Mouse (Mus musculus) right cerebral cortex, postnatal 10 days (tissue): ENCODE results near the gene Utp11.
"Not testable (repeated sequence)": the region's sequence is repeated elsewhere in the genome, so short reads cannot be mapped to it uniquely, and the experiment has no call there.

Experiments used
- DNase-seq, 2 experiments: peaks; one replicate each; pipeline ENCODE4 v3.0.0; 2021; ENCODE audit warnings: low spot score in 2 of 2

The Utp11 gene

GRCm38 (mm10) chr4:124693135-124693894 is at the start of gene Utp11:
Utp11 (minus strand) TSS chr4:124693600.
- peak; percentile 92 to 95 for DNase-seq

GRCm38 (mm10) chr4:124742839-124743238 is 49.4 kb upstream of the Utp11 start:
- DNase-seq: no peak

- DNase-seq: peak; percentile 90 to 93
Measured at GRCm38 (mm10) chr4:124741376-124742343, 48.3 kb upstream of the Utp11 start, which contains the start of gene Inpp5b. Inpp5b (plus strand) TSS chr4:124741850.

DNA sequence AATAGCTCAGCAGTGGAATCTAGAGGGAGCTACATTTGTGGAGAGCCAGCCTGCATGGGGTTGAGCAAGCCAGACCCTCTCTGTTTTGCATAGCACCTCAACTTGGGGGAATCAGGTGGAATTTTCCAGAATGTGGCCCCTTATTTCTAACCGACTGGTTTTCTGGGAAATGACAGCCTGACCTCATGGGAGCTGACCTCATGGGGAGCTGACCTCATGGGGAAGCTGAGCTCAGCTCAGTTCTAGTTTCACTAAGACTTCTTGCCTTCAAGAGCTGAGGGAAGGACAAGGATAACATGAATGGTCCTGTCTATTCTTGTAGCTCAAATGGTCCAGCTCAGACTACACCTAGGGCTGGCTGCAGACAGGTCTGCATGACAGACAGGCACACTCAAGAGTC is 45.4 kb upstream of the Utp11 start:
- no peak for DNase-seq

DNA sequence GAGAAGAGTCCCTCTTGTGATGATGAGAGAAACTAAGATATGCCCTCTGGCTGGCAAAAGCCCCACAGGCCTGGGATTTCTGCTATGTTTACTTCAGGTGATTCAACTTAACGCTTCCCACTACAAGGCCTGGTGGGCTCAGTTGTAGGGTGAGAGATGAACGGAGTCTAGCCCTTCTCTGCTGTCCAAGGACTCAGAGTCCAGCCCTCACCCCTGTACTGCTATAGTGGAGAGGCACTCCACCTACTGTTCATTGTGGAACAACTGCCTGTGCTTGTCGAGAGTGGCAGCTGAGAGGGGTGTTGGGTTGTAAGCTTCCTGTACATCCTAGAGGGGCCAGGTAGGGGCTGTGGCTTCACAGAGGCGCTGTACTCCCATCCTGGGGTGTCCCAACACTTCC is 44.6 kb upstream of the Utp11 start:
- DNase-seq: no peak

- DNase-seq: no peak
Measured at GRCm38 (mm10) chr4:124737486-124737885, 44.1 kb upstream of the Utp11 start.

GRCm38 (mm10) chr4:124736952-124737351 is 43.6 kb upstream of the Utp11 start:
- no peak for DNase-seq

- DNase-seq: no peak
Measured at GRCm38 (mm10) chr4:124726121-124726520, 32.7 kb upstream of the Utp11 start.

DNA sequence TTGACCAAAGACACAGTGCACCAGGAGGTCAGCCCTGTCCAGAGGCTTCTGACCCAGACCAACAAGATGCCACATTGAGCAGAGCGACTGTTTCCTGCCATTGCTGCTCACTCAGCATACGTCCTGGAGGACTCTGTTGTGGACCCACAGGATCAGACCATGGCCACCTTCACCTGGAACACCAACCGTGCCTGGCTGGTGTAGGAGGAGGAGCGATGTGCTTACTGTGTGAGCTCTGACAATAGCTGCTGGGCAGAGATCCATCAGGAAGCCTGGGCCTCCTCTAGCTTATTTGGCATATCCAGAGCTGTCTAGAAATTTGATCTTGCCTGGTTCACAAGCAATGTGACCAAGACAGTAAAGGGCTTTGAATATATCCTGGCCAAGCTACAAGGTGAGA is 25.7 kb upstream of the Utp11 start:
- no peak for DNase-seq

GRCm38 (mm10) chr4:124714545-124715481 is 21.4 kb upstream of the Utp11 start, which contains the start of gene Sf3a3:
Sf3a3 (plus strand) TSS chr4:124714776.
- DNase-seq: peak; percentile 96 to 97

DNA sequence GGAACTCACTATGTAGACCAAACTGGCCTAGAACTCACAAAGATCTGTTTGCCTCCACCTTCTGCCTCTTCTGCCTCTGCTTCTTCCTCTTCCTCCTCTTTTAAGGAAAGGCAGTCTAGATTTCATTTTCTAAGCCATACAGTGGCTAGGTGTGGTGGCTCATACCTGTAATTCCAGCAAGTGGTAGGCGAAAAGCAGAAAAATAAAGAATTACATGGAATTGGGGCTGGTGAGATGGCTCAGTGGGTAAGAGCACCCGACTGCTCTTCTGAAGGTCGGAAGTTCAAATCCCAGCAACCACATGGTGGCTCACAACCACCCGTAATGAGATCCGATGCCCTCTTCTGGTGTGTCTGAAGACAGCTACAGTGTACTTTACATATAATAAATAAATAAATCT is 20.4 kb upstream of the Utp11 start:
- not testable (repeated sequence) for DNase-seq

GRCm38 (mm10) chr4:124712618-124713017 is 19.2 kb upstream of the Utp11 start:
- no peak for DNase-seq

GRCm38 (mm10) chr4:124710776-124711291 is 17.4 kb upstream of the Utp11 start:
- DNase-seq: peak; percentile 56 to 60

DNA sequence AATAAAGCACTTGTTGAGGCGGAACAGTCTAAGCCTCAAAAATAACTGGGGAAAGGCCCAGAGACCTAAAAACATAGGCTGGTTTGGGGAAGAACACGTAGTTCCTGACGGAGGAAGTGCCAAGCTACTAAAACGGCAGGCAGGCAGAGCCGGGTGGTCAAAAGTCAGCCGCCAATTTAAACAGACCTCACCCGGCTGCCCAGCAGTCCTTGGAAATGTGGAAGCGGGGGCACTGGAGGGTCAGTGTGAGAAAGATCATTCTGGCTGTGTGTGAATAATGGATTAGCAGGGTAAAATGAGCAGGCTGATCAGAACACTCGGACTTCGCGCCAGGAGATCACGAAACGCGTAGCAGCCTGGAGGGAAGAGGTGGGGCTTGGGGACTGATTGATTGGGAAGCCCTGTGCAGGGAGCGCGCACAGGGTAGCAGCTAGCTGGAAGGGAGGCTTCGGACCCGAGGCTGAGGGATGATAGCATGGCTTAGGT is 16.6 kb upstream of the Utp11 start:
- peak in 1 of 2 experiments; percentile 47 for DNase-seq

DNA sequence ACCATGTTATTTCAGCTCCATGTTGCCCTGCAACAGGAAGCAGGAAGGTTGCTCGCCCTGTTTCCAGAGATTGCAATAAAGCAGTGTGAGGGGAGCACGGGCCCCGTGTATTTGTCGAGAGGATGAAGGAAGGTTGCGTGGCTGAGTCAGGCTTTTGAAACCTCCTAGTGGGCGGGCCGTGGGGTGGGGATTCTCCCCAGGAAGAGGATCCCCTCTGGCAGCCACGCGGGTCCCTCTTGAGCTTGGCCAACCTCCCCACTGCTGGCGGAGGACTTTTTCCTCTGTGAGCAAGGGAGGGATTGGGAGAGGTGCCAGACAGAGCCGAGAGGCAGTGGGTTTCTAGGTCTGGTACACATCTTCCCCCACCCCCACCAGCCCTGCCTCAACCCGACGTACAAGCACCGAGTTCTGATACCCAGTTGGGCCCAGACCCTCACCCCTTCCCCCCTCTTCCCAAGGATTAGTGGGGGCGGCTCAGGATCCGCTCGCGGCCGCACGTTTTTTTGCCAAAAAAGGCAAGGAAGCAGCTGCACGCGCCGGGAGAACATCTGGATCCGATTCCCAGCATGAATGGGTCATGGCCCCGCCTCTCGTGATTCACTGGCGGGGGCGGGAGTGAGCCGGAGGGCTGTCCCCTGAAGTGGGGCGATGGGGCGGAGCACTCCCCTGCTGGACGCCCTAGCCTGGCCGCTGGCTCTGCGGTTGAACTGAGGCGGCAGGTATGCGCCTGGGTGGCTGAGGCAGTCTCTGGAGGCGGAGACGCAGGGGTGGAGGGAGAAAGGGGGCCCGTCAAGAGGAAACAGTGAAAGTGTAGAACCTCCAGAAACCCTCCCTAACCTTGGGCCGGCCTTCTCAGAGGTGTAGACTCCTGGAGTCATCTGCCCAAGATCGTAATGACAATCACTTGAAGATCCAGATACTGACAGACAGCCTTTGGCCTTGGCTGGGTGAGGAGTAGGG is 15.4 kb upstream of the Utp11 start:
- peak; percentile 84 for DNase-seq

DNA sequence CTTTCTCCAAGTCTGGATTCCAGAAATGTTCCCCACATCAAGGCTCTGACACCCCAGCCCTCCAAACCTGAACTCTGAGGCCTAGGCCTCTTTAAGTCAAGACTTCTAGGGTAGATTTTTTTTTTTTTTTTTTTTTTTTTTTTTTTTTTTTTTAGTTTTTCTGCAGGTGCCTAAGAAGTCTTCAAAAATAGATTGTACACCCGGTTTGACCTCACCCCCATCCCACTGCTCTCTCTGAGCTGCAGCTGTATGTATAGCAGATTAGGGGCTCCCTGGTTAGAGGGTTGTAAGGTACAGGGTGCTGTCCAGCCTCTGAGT is 14.8 kb upstream of the Utp11 start:
- DNase-seq: not testable (repeated sequence)

DNA sequence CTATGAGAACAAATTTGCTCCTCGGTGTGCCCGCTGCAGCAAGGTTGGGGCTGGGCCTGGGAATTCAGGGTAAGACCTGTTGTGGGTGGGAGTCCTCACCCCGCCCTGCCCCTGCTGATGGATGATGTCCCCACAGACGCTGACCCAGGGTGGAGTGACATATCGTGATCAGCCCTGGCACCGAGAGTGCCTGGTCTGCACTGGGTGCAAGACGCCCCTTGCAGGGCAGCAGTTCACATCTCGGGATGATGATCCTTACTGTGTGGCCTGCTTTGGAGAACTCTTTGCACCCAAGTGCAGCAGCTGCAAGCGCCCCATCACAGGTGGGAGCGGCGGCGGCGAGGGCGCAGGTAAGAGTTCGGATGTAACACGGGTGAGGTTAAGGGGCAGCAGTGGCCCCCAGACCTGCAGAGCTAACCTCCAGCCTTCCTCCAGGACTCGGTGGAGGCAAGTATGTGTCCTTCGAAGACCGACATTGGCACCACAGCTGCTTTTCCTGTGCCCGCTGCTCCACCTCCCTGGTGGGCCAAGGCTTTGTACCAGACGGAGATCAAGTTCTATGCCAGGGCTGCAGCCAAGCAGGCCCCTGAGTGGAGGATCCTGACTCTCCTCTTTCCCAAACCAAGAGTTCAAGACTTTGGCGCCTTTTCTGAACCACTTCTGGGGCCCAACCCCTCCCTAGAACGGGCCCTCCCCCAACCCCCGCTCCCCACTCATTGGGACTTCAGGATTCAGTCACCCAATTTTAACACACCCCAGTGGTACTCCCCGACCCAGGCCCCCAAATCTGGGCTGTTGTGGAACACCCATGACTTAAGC is 14.2 kb upstream of the Utp11 start:
- peak in 1 of 2 experiments; percentile 32 for DNase-seq

- DNase-seq: no peak
Measured at GRCm38 (mm10) chr4:124705661-124706269, 12.4 kb upstream of the Utp11 start.
